Mouse (Mus musculus): ENCODE data around the gene Lpp. TPM values are rescaled to one million over a fixed set of nuclear protein-coding genes. Genes with fewer than 3 reads are reported as not detected.

Lpp gene
- polyA plus RNA-seq, 1 experiment: not detected

- no peak for TF ChIP-seq GATA1 (IDR thresholded peaks at IDR 0.05; ENCODE audit: low read length)
Measured at GRCm38 (mm10) chr16:24442500-24443122, 49.3 kb downstream of the Lpp start.

DNA sequence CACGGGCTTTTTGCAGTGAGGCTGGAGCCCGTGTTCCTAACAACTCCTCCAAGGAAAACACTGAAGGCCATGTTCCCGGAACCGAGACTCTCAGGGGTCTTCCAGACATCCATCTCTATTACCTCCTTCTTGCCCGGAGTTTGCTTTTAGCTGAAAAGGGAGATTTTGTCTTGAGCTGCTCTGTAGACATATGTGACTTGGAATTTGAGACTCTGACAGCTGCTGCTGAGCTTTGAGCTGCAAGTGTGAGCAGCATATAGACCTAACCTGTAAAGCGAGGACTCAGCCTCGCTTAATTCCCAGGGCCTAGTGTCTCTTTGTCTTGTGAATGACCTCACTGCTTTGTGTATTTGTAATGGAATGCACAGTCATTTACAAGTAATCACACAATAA is 49.8 kb downstream of the Lpp start:
- TF ChIP-seq GATA1 (IDR thresholded peaks at IDR 0.05; ENCODE audit: low read length): no peak

- no peak for TF ChIP-seq GATA1 (IDR thresholded peaks at IDR 0.05; ENCODE audit: low read length)
Measured at GRCm38 (mm10) chr16:24443555-24443954, 50.2 kb downstream of the Lpp start.

DNA sequence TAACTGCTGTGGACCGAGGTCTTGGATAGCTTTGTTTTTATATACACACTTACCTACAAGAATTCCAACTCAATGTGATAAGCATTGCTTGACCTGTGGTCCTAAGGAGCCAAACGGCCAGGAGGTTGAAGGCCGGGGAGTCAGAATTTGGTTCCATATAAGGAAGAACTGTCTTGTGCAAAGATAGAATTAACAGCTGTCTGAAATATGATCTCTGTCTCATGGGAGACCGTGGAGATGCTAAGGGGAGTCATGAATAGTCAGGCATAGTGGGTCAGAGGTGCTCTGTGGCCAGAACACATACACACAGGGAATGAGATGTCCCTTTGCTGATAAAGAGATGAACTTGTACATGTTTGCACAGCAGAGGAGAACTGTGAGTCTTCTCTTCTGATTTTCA is 51.5 kb downstream of the Lpp start:
- no peak for TF ChIP-seq GATA1 (IDR thresholded peaks at IDR 0.05; ENCODE audit: low read length)

GRCm38 (mm10) chr16:24445473-24445872 is 52.2 kb downstream of the Lpp start:
- no peak for TF ChIP-seq GATA1 (IDR thresholded peaks at IDR 0.05; ENCODE audit: low read length)

- no peak for TF ChIP-seq GATA1 (IDR thresholded peaks at IDR 0.05; ENCODE audit: low read length)
Measured at GRCm38 (mm10) chr16:24446449-24446848, 53.1 kb downstream of the Lpp start.

GRCm38 (mm10) chr16:24447666-24448492 is 54.6 kb downstream of the Lpp start:
- TF ChIP-seq GATA1 (IDR thresholded peaks at IDR 0.05; ENCODE audit: low read length): no peak

- TF ChIP-seq GATA1 (IDR thresholded peaks at IDR 0.05; ENCODE audit: low read length): no peak
Measured at GRCm38 (mm10) chr16:24448493-24448845, 55.2 kb downstream of the Lpp start.

GRCm38 (mm10) chr16:24449806-24450205 is 56.5 kb downstream of the Lpp start:
- no peak for TF ChIP-seq GATA1 (IDR thresholded peaks at IDR 0.05; ENCODE audit: low read length)

DNA sequence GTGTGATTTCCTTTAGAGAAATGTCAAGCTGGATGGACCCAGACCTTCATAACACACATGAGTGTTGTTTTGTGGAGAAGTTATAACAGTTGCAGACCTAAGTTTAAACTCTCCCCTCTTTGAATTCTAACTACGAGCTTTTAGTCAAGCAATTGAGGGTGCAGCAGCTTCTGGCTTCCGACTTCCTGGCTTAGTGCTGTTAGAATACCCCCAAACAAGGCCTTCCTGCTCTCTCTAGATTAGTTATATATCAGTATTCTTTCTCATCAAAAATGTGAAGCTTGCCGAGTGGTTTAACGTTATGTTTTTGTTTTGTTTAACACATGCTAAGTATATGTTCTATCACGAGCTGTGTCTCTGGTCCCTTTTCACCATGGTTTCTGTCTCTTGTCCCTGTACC is 56.9 kb downstream of the Lpp start:
- no peak for TF ChIP-seq GATA1 (IDR thresholded peaks at IDR 0.05; ENCODE audit: low read length)

- no peak for TF ChIP-seq GATA1 (IDR thresholded peaks at IDR 0.05; ENCODE audit: low read length)
Measured at GRCm38 (mm10) chr16:24451123-24451522, 57.8 kb downstream of the Lpp start.

DNA sequence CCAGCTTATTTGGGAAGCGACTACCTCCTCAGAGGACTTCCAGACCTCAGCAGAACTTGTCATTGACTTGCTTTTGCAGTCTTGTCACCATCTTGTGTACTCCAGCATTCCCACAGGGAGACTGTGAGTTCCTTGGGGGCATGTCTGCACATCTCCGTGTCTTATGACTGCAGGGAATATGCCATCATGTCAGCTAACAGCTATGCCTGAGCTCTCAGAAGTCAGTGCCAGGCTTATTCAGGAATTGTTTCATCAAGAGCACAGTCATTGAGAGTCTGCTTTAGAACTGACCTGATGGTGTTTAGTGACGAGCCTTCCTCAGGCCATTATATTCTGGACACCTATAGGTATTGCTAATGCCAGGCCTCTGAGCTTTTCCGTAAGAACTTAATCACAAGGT is 60.2 kb downstream of the Lpp start:
- no peak for TF ChIP-seq GATA1 (IDR thresholded peaks at IDR 0.05; ENCODE audit: low read length)

- no peak for TF ChIP-seq GATA1 (IDR thresholded peaks at IDR 0.05; ENCODE audit: low read length)
Measured at GRCm38 (mm10) chr16:24454493-24454892, 61.2 kb downstream of the Lpp start.

GRCm38 (mm10) chr16:24455361-24455855 is 62.1 kb downstream of the Lpp start:
- no peak for TF ChIP-seq GATA1 (IDR thresholded peaks at IDR 0.05; ENCODE audit: low read length)

GRCm38 (mm10) chr16:24463842-24464241 is 70.5 kb downstream of the Lpp start:
- TF ChIP-seq GATA1 (IDR thresholded peaks at IDR 0.05; ENCODE audit: low read length): no peak

DNA sequence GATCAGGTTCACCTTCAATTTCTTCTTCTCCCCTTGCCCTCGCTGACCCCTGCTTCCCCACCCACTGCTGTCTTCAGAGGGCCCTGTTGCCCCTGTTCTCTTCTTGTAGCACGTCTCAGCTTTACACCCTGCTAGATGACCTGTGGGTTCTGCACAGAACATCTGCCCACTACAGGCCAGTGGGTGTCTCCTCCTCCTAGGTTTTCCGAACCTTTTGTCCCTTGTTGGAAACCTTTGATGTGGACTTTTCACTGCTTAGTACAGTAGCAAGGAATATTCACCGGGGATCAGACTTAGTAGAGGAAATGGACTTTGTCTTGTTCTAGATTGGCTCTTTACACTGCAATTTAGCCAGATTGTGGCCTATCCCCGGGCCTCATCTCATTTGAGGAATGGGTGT is 71.1 kb downstream of the Lpp start:
- TF ChIP-seq GATA1 (IDR thresholded peaks at IDR 0.05; ENCODE audit: low read length): no peak

- no peak for TF ChIP-seq GATA1 (IDR thresholded peaks at IDR 0.05; ENCODE audit: low read length)
Measured at GRCm38 (mm10) chr16:24465633-24466032, 72.3 kb downstream of the Lpp start.
